Mouse (Mus musculus): ENCODE results near the gene Tesk2. TPM values are rescaled to one million over a fixed set of nuclear protein-coding genes. Genes with fewer than 3 reads are reported as not detected.
A peak's percentile ranks its signal among the peaks of the same experiment; 100 is the strongest.
"Not testable (repeated sequence)": the region's sequence is repeated elsewhere in the genome, so short reads cannot be mapped to it uniquely, and the experiment has no call there.

The Tesk2 gene
- total RNA-seq, 2 experiments from 2014 or later, result 1.9 to 2.1 TPM

GRCm38 (mm10) chr4:116794273-116794672, 73.5 kb downstream of the Tesk2 start:
- DNase-seq, result no peak

DNA sequence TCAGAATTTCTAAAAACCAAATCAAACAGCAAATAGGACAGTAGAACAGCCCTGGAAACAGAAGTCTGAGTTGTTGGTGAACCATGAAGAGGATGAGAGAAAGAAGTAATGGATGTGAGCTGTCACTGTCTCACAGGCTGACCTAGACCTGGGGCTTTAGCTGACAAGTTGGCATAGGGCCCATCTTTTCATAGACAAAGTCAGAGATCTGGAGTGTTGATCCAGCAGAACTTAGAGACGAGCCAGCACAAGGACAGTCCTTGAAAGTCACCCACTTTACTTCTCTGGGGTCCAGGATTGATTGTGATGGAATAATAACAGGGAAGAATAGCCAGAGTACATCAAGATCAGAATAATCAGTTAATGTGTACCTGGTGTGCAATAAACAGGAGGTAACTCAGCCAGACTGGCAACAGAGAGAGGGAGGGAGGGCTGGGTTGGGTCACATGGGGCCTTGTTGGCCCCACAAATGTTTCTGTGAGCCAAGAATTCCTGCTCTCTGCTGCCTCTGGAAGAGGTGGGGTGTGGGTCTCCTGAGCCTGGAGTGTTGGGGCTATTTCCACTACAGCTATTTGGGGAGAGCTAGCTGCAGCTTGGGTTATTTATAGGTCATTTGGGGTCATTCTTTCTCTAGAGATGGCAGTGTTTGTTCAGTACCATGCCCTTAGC, 75.8 kb downstream of the Tesk2 start:
- peak; percentile 53 for DNase-seq

DNA sequence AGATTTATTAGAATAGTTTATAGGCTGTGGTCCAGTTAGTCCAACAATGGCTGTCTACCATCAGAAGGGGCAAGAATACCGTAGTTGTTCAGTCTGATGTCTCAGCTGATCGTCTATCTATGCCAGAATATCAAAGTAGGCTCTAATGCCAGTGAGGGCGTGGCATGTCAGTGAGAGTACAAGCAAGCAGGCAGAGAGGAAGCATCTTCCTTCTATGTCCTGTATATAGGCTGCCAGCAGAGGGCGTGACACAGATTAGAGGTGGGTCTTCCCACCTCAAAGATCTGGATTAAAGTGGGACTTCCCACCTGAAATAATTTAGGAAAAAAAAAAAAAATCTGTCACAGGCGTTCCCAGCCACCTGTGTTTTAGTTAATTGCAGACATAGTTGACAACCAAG, 79.2 kb downstream of the Tesk2 start:
- DNase-seq, result no peak

GRCm38 (mm10) chr4:116807197-116808129, 86.7 kb downstream of the Tesk2 start, which contains the start of the genes Toe1 and Mutyh:
Toe1 (minus strand) TSS chr4:116807640.
Mutyh (plus strand) TSS chr4:116807723.
- DNase-seq, result peak; percentile 95

DNA sequence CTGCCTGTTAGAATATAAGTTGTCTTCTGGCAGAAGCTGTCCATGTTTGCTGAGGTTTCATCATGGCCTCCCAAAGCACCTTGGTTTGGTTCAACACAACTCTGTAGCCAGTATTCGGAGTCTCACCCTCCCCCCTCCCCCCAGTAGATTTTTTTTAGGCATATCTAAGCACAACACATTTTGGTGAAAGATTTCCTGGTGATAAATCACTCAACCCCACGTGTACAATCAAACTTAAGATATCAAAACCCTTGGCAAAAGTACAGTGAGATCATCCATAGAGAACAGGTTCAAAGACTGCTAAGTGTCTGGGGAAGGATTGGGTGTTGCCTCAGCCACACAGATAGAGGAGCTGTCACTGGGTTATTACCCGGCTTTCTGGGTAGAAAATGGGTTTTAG, 90.3 kb downstream of the Tesk2 start:
- no peak for DNase-seq

DNA sequence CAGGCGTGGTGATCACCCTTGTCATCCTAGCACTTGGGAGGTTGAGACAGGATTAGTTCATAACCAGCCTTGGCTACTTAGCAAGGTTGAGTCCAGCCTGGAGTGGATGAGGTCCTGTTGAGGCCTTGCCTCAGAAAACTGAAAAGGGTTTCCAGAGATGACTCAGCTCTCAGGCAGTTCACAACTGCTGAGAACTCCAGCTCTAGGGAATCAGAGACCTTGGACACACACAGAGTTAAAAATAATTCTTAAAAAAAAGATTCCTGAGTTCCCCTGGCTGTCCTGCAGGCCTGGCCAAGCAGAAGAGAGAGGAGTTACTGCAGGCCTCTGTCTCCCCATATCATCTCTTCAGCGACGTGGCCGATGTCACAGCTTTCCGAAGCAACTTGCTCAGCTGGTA, 94.5 kb downstream of the Tesk2 start:
- DNase-seq, result no peak

DNA sequence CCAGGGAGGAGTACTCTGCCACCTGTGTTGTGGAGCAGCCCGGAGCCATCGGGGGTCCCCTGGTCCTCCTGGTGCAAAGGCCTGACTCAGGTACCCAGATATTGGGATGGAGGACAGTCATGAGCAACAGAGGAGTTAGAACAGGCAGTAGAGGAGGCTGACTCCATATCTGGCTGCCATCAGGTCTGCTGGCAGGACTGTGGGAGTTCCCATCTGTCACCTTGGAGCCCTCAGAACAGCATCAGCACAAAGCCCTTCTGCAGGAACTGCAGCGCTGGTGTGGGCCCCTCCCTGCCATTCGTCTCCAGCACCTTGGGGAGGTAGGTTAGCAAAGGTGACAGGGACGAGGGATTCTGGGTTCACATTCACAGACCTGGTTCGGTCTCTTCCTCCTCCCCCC, 96.7 kb downstream of the Tesk2 start:
- no peak for DNase-seq

DNA sequence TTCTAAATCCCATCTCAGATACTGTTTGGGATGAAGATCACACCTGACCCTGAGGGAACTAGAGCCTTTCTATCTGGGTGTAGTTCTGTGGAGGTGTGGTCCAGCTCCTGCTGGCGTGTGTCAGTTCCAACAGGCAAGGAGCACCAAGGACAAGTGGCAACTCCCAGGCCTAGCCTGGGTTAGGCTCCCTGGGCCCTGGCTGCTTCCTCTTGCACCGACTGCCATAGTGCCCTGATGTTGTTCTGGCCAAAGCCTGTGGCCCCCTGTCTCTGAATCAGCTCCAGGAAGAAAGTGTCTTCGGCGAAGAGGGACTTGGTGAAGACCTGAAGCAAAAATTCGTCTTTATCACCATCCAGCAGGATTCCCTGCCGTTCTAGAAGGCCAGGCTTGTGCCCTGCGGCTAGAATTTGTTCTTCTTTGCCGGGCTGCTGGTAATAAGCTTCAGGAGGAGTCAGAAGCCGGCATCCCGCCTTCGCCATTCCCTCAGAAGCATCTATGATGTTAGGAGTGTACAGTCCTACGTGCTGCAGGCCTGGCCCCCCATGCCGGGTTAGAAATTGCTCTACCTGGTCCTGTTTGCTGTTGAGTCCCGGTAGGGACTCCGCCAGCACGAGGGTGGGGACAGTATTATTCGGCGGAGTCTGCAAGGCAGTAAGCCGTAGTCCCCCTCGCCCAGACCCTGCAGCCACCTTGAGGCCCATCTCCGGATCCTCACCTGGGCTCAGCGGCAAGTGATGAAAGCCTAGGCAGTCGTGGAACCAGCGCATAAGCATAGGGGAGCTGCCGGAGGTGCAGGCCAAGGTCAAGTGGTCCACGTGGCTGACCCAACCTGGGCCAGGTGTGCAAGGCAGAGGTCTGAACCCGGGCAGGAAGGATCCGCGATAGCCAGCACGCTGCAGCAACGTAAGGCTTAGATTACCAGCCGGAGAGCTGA, 99.5 kb downstream of the Tesk2 start:
- DNase-seq, result no peak

DNA sequence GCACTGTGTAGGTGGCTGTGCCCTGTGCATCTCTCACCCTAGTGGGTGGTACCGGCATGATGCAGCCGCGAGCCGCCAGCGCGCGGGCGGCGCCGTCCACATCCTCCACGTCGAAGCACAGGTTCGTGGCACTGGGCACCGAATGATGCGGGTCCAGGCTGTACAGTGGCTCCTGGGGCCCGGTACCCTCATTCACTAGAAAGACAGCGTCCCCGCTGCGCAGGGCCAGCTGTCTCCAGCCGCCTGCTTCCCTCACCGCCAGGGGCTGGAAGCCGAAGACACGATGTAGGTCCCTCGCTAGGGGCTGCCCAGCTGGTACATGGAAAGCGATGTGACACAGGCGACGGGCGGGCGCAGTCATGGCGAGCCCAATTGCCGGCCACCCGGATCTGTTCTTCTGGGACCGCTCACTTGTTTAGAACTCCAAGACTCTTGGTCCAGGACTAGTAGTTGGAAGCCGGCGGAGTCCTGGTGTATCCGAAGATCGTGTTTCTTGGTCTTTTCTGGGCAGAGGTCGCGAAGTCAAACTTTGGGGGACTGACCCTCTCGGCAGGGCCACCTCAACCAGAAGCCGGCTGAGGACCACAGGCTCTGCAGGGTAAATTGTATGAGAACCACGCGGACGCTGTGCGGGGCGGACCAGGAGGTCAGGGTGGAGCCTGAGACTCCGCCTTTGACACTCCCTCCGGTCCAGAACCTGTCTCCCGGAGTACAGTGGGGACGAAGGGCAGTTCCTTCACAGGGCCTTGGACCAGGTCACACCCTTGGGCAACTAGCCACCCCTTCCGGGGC, 100.3 kb downstream of the Tesk2 start:
- DNase-seq, result peak; percentile 78

DNA sequence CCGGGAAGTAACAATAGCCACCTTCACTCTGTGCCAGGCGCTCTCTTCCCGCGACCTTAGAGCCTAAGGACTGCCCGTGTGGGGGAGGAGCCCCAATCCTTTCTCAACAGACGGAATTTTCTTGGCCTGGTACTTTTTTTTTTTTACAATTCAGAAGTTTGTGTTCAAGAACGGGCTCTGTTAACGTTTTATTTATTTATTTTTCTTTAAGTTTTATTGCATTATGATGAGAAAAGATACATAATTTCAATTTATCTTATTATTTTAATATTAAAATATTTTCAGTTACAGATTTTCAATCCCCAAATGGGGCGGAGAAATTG, 100.9 kb downstream of the Tesk2 start, which contains the start of gene Hpdl:
Gene Hpdl, minus strand, starts transcription at position 14 of the 323 bp plus-strand sequence.
- no peak for DNase-seq

DNA sequence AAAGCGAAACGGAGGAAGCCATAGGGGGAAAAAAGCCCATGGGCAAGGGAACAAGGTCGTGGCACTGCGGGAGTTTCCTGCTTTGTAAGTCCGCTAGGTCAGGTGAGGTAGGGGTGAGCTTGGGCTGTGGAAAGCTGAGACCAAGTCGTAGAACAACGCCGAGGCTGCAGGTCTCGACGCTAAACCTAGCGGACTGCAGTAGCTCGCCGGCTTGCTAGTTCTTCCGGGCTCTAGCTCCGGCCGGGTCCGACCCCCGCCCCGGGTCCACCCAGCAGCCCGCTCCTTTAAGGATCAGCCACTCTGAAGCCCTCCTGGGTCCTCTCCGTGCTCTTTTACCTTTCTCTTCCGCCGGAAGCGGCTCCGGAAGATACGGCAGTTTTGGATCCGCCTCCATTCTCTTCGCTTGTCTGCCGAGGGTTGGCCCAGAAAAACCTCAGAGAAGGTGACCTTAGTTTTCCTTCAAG, 103.8 kb downstream of the Tesk2 start:
- DNase-seq, result peak; percentile 75

- DNase-seq, result peak; percentile 32
Observed at GRCm38 (mm10) chr4:116827819-116828218, 107.1 kb downstream of the Tesk2 start.

- DNase-seq, result no peak
Observed at GRCm38 (mm10) chr4:116829364-116830069, 108.8 kb downstream of the Tesk2 start.

DNA sequence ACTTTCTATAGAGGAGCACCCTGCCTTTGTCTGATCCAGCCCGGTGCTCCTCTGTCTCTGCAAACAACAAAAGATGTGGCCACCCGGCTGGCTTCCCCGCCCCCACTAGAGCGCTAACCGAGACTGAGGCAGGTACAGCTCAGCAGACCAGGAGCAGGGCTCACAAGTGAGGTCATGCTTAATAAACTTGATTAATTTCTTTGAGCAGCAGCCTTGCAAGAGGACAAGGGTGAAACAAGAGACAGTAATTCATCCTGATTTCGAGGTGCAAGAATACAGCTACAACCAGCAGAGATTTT, 109.3 kb downstream of the Tesk2 start:
- no peak for DNase-seq

DNA sequence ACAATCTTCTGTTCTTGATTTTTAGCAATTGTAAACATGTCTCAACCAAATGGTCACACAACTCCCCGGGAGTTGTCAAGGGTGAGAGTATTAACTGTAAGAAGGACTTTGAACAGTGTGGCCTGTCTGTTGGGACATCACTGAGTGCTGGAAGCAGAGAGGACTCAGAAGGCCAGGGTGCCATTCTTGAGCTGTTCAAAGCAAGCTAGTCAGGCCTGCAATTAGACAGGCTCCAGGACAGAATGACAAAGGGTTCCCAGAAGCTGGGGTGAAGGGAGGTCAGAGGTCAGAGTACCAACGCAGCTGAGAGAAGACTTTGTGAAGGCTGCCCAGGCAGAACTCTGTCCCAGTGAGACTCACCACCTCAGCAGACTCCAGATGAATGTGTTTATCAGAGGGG, 118.3 kb downstream of the Tesk2 start:
- DNase-seq, result no peak

DNA sequence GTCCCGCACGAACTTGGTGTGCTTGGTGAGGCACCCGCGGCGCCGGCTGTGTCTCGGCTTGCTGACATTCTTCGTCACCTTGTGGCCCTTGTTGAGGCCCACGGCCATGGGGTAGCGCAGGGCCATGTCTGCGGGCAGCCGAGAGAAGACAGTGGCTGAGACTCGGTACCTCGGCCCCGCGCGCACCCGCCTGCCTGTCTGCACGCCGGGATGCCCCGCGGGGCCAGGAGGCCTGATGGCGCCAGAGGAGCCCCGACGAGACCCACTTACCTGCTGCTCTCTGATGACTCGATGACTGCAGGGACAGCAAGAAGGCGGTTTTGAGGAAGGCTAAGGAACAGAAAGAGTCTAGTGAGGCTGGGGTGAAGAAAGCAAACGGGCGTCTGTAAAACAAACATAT, 119.3 kb downstream of the Tesk2 start:
- not testable (repeated sequence) for DNase-seq

DNA sequence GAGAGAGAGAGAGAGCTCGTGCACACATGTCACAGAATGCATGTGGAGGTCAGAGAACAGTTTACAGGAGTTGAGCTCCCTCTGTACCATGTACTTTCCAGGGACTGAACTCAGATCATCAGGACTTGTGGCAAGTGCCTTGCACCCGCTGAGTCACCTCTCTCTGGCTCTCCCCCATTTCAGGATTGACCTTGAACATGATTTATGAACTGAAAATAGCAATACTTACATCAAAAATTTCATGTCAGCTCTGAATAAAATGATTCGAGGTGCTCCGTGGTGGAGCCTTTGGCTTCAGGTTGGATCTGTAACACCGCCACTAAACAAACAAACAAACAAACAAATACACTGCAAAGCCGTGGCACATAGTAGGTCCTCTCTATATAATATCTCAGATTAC, 120.1 kb downstream of the Tesk2 start:
- DNase-seq, result no peak

DNA sequence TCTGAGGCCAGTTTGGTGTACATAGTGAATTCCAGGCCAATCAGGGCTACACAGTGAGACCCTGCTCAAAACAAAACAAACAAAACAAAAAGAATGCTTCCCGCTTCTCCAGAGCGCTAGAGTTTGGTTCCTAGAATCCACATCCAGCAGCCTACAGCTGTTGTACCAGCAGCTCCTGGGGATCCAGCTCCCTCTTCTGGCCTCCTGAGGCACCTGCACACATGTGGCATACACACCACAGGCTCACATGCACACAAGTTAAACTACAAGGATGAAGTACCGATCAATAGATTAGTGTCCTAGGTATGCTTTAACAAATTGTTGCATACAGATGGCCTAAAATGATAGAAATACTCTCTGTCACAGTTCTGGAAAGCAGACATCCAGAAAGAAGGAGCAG, 123.6 kb downstream of the Tesk2 start:
- no peak for DNase-seq

DNA sequence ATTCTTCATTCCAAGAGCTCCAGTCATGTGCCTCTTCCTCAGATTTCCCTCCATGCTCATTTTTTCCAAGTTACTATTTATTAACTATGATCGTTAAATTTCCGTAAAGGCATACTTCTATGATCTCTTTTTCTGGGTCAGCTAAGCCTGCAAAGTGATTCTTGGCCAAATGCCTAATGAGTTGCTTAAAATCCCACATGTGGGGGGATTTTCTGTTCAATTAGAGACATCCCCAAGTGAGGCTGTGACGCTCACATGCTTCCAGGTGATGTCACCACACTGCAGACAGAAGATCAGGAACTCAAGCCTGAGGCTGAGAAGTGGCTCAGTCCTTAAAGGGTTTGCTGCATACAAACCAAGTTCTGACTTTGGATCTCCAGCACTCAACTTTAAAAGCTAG, 129.2 kb downstream of the Tesk2 start:
- DNase-seq, result no peak

- DNase-seq, result no peak
Observed at GRCm38 (mm10) chr4:116854286-116854685, 133.5 kb downstream of the Tesk2 start.

Measured in heart, postnatal 4 days (tissue).